Mouse (Mus musculus) stomach, embryonic 15.5 days (tissue): ENCODE data around the gene Mfn2. TPM values are rescaled to one million over a fixed set of nuclear protein-coding genes. Genes with fewer than 3 reads are reported as not detected.
"Not testable (repeated sequence)": the region's sequence is repeated elsewhere in the genome, so short reads cannot be mapped to it uniquely, and the experiment has no call there.

Experiments used
- ATAC-seq: fragments of 200-750 bp; cut with Nextera tagmentation; 2 replicates; pipeline ENCODE4 v1.8.0; 2017; ENCODE audit warnings: low read depth, moderate number of reproducible peaks, moderate TSS enrichment; ENCODE audit not compliant: insufficient read depth, low FRiP score
- H3K27ac ChIP-seq: fragments of 300-500 bp; sonication (generic); 2 replicates; pipeline ENCODE4 v1.5.1; 2015; ENCODE audit warnings: mild to moderate bottlenecking, inconsistent platforms
- H3K27me3 ChIP-seq: fragments of 300-500 bp; sonication (generic); replicated peaks from 2 replicates; pipeline ENCODE4 v1.6.1; 2015; ENCODE audit warnings: inconsistent platforms
- H3K36me3 ChIP-seq: fragments of 300-500 bp; sonication (generic); 2 replicates; pipeline ENCODE4 v1.6.1; 2015; ENCODE audit warnings: inconsistent platforms
- H3K4me1 ChIP-seq: fragments of 300-500 bp; sonication (generic); 2 replicates; pipeline ENCODE4 v1.6.1; 2015; ENCODE audit warnings: inconsistent platforms
- H3K4me2 ChIP-seq: fragments of 300-500 bp; sonication (generic); 2 replicates; pipeline ENCODE4 v1.6.1; 2015; ENCODE audit warnings: mild to moderate bottlenecking, inconsistent platforms
- H3K4me3 ChIP-seq: fragments of 300-500 bp; sonication (generic); replicated peaks from 2 replicates; pipeline ENCODE4 v1.5.1; 2015; ENCODE audit warnings: inconsistent platforms
- H3K9ac ChIP-seq: fragments of 300-500 bp; sonication (generic); 2 replicates; pipeline ENCODE4 v1.6.1; 2015; ENCODE audit warnings: inconsistent platforms
- H3K9me3 ChIP-seq: fragments of 300-500 bp; sonication (generic); 2 replicates; pipeline ENCODE4 v1.6.1; 2016; ENCODE audit warnings: inconsistent platforms
- WGBS: fragments of 180-500 bp; shearing (Covaris S2); methylation state at CpG from one replicate; pipeline ENCODE4 v1.1.7; 2015; 5-methylcytosine and 5-hydroxymethylcytosine counted together
- polyA plus RNA-seq: library from polyadenylated mRNA; unstranded; fragments of >200 nt; fragmentation: Nextera tagmentation; extraction: Ambion mirVana; gene quantifications from 2 replicates; pipeline ENCODE4 v1.2.1, GENCODE M21; 2015

Mfn2 gene
- polyA plus RNA-seq, 1 experiment from 2014 or later = 32.1 TPM

- no peaks in the 10 kb centered on the region for H3K27me3 ChIP-seq
- WGBS = 93% methylated on average over 3 of the region's 3 CpGs
Observed at GRCm38 (mm10) chr4:147884138-147884537, 20.4 kb downstream of the Mfn2 start.

GRCm38 (mm10) chr4:147883041-147883440 is 21.5 kb downstream of the Mfn2 start:
- Histone ChIP-seq H3K27me3 (no peaks in the 10 kb centered on the region), H3K9me3 (no peaks in the 10 kb centered on the region), H3K4me1 (no peaks in the 10 kb centered on the region), H3K27ac (no peak overlapping the region), H3K4me2 (no peak overlapping the region), H3K4me3 (no peak overlapping the region), H3K36me3 (peaks cover 68% of the 10 kb centered on the region), H3K9ac (no peak overlapping the region)
- no peak for ATAC-seq
- 72% methylated on average over 6 of the region's 6 CpGs for WGBS

More at GRCm38 (mm10) chr4:147884138-147884537, 20.4 kb downstream of the Mfn2 start:
- H3K4me3 ChIP-seq = no peak overlapping the region
- H3K9me3 ChIP-seq = no peaks in the 10 kb centered on the region
- no peak overlapping the region for H3K4me2 ChIP-seq
- no peak overlapping the region for H3K27ac ChIP-seq
- no peak overlapping the region for H3K9ac ChIP-seq
- no peaks in the 10 kb centered on the region for H3K4me1 ChIP-seq
- no peak for ATAC-seq
- H3K36me3 ChIP-seq = peaks cover 66% of the 10 kb centered on the region

GRCm38 (mm10) chr4:147881792-147882191 is 22.7 kb downstream of the Mfn2 start:
- H3K4me3 ChIP-seq = no peak overlapping the region
- H3K9me3 ChIP-seq = no peaks in the 10 kb centered on the region
- H3K36me3 ChIP-seq = peaks cover 61% of the 10 kb centered on the region
- H3K27ac ChIP-seq = no peak overlapping the region
- no peak overlapping the region for H3K9ac ChIP-seq
- ATAC-seq = no peak
- no peaks in the 10 kb centered on the region for H3K27me3 ChIP-seq
- H3K4me1 ChIP-seq = no peaks in the 10 kb centered on the region
- 94% methylated on average over 7 of the region's 7 CpGs for WGBS
- H3K4me2 ChIP-seq = no peak overlapping the region

- WGBS = 53% methylated on average over 5 of the region's 5 CpGs
- Histone ChIP-seq H3K9me3 (no peaks in the 10 kb centered on the region), H3K9ac (no peak overlapping the region), H3K27me3 (no peaks in the 10 kb centered on the region), H3K4me3 (no peak overlapping the region), H3K36me3 (peaks cover 57% of the 10 kb centered on the region), H3K4me2 (no peak overlapping the region), H3K4me1 (no peaks in the 10 kb centered on the region), H3K27ac (no peak overlapping the region)
- no peak for ATAC-seq
Observed at GRCm38 (mm10) chr4:147879865-147880264, 24.6 kb downstream of the Mfn2 start.

- H3K4me3 ChIP-seq = no peak overlapping the region
- H3K9me3 ChIP-seq = no peaks in the 10 kb centered on the region
- no peaks in the 10 kb centered on the region for H3K27me3 ChIP-seq
- H3K36me3 ChIP-seq = peaks cover 61% of the 10 kb centered on the region
- WGBS = 64% methylated on average over 2 of the region's 2 CpGs
- ATAC-seq = no peak
- no peaks in the 10 kb centered on the region for H3K4me1 ChIP-seq
- H3K9ac ChIP-seq = no peak overlapping the region
- H3K27ac ChIP-seq = no peak overlapping the region
- no peak overlapping the region for H3K4me2 ChIP-seq
Observed at GRCm38 (mm10) chr4:147879456-147879855, 25.0 kb downstream of the Mfn2 start.

GRCm38 (mm10) chr4:147878537-147878936 is 26.0 kb downstream of the Mfn2 start:
- no peak for ATAC-seq
- peaks cover 66% of the 10 kb centered on the region for H3K36me3 ChIP-seq

GRCm38 (mm10) chr4:147875852-147876575 is 28.5 kb downstream of the Mfn2 start:
- Histone ChIP-seq H3K4me3 (no peak overlapping the region), H3K4me1 (no peaks in the 10 kb centered on the region), H3K27me3 (no peaks in the 10 kb centered on the region), H3K9me3 (no peaks in the 10 kb centered on the region), H3K36me3 (peaks cover 64% of the 10 kb centered on the region), H3K9ac (no peak overlapping the region), H3K4me2 (no peak overlapping the region), H3K27ac (no peak overlapping the region)
- ATAC-seq = no peak
- 84% methylated on average over 4 of the region's 4 CpGs for WGBS

More at GRCm38 (mm10) chr4:147878537-147878936, 26.0 kb downstream of the Mfn2 start:
- Histone ChIP-seq H3K4me2 (no peak overlapping the region), H3K4me1 (no peaks in the 10 kb centered on the region), H3K27me3 (no peaks in the 10 kb centered on the region), H3K9ac (no peak overlapping the region), H3K4me3 (no peak overlapping the region), H3K27ac (no peak overlapping the region), H3K9me3 (no peaks in the 10 kb centered on the region)
- 91% methylated on average over 9 of the region's 9 CpGs for WGBS

GRCm38 (mm10) chr4:147869238-147869637 is 35.3 kb downstream of the Mfn2 start:
- no peaks in the 10 kb centered on the region for H3K9me3 ChIP-seq
- peaks cover 32% of the 10 kb centered on the region; the same call in 1 of the 2 replicates for H3K36me3 ChIP-seq
- peak overlapping the region; percentile 96 for H3K4me3 ChIP-seq
- peaks cover 19% of the 10 kb centered on the region for H3K4me1 ChIP-seq
- 13% methylated on average over 5 of the region's 5 CpGs for WGBS
- H3K27me3 ChIP-seq = no peaks in the 10 kb centered on the region
- H3K9ac ChIP-seq = peak overlapping the region; percentile 63
- ATAC-seq = no peak
- H3K27ac ChIP-seq = peak overlapping the region; percentile 68; the same call in 1 of the 2 replicates
- peak overlapping the region; percentile 84 for H3K4me2 ChIP-seq

- no peaks in the 10 kb centered on the region for H3K27me3 ChIP-seq
- ATAC-seq = peak; percentile 99
- H3K4me3 ChIP-seq = peak within 1 kb of the TSS; percentile 96
- H3K4me1 ChIP-seq = peaks cover 19% of the 10 kb centered on the region
- peak within 1 kb of the TSS; percentile 87 for H3K27ac ChIP-seq
- H3K9ac ChIP-seq = peak within 1 kb of the TSS; percentile 65
- no peaks in the 10 kb centered on the region for H3K9me3 ChIP-seq
- WGBS = under 1% methylated on average over 30 of the region's 30 CpGs
- H3K4me2 ChIP-seq = peak within 1 kb of the TSS; percentile 84
- peaks cover 31% of the 10 kb centered on the region; the same call in 1 of the 2 replicates for H3K36me3 ChIP-seq
Observed at GRCm38 (mm10) chr4:147868450-147869031, 36.0 kb downstream of the Mfn2 start, which contains the start of the genes Miip and Fv1. TSS of gene Miip (minus strand) at chr4:147868816. TSS of gene Fv1 (plus strand) at chr4:147868979.

GRCm38 (mm10) chr4:147867563-147868449 is 36.7 kb downstream of the Mfn2 start:
- H3K9me3 ChIP-seq = no peaks in the 10 kb centered on the region
- H3K27ac ChIP-seq = peak overlapping the region; percentile 87
- peak overlapping the region; percentile 96 for H3K4me3 ChIP-seq
- peak overlapping the region; percentile 72 for H3K4me2 ChIP-seq
- peaks cover 31% of the 10 kb centered on the region; the same call in 1 of the 2 replicates for H3K36me3 ChIP-seq
- 3% methylated on average over 22 of the region's 22 CpGs for whole genome bisulfite sequencing
- no peaks in the 10 kb centered on the region for H3K27me3 ChIP-seq
- H3K4me1 ChIP-seq = peaks cover 19% of the 10 kb centered on the region
- no peak for ATAC-seq
- peak overlapping the region; percentile 65 for H3K9ac ChIP-seq

- not testable (repeated sequence) for H3K27me3 ChIP-seq, H3K9ac ChIP-seq, H3K9me3 ChIP-seq, H3K27ac ChIP-seq, H3K4me2 ChIP-seq, ATAC-seq
- Histone ChIP-seq H3K36me3 (peaks cover 31% of the 10 kb centered on the region), H3K4me3 (peak overlapping the region; percentile 96; the same call in 1 of the 2 replicates), H3K4me1 (peaks cover 19% of the 10 kb centered on the region)
- WGBS = 39% methylated on average over 3 of the region's 3 CpGs
Observed at GRCm38 (mm10) chr4:147866793-147867192, 37.7 kb downstream of the Mfn2 start.
